Mouse (Mus musculus): Measurements from ENCODE around the gene Ctnnd2.

- no peak for TF ChIP-seq POLR2A (IDR thresholded peaks at IDR 0.05; ENCODE audit: control insufficient read depth, extremely low read depth, insufficient read depth, low read length, poor library complexity)
- no peak for TF ChIP-seq CTCF (IDR thresholded peaks at IDR 0.05; ENCODE audit: borderline replicate concordance, control insufficient read depth, extremely low read depth, insufficient read depth, low read length, poor library complexity)
Observed at GRCm38 (mm10) chr15:30628524-30628923, 456.1 kb downstream of the Ctnnd2 start.
